Mouse (Mus musculus): ENCODE measurements at regions not wholly inside any gene's neighbourhood (a gene's known extent, or its start where the extent isn't known, plus 50 kb on each side); places are given as distances from the start of the nearest gene placed in this dataset.

DNA sequence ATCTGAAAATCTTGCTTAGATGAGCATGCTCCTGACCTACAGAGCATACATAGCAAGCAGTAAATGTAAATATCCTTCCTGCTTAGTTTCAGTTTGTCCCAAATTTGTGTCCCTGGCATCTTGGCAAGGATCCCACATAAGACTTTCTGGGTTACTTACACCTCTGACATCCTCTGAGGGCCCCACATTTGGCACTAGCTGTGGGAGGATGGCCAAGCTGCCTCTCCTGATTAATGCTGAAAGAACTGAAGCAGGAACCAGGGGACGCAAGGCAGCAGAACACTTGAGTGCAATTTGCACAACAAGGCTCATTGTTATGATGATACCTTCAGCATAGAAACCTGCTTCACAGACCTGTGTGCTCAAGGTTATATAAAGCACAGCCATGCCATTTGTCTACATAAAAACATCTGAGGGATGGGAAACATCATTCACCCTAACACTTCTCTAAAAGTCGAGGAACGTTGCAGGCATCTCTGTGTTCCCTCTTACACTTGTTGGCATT, 441.7 kb downstream of the Adam3 start:
- no peak overlapping the region for H3K4me2 ChIP-seq (replicated peaks; ENCODE audit: low read depth)
- H3K9ac ChIP-seq (ENCODE audit: low read length): no peak overlapping the region
- TF ChIP-seq EP300 (optimal IDR thresholded peaks at IDR 0.05) (no peak), CTCF (IDR thresholded peaks at IDR 0.05; ENCODE audit: low read depth) (no peak)
- WGBS: 70% methylated on average over 3 of the region's 3 CpGs
- ATAC-seq (ENCODE audit: low FRiP score, low TSS enrichment): no peak
- no peaks in the 10 kb centered on the region for H3K27me3 ChIP-seq (ENCODE audit: control insufficient read depth, insufficient read depth, low read length)
- no peaks in the 10 kb centered on the region for H3K36me3 ChIP-seq (ENCODE audit: control insufficient read depth, insufficient read depth, low read length)
- no peak for DNase-seq (ENCODE audit: low spot score)
- no peak overlapping the region for H3K27ac ChIP-seq (replicated peaks)
- H3K4me3 ChIP-seq (ENCODE audit: low read depth, low read length): no peak overlapping the region
- no peaks in the 10 kb centered on the region for H3K9me3 ChIP-seq (ENCODE audit: control insufficient read depth, low read length)
- no peaks in the 10 kb centered on the region for H3K4me1 ChIP-seq (replicated peaks; ENCODE audit: control insufficient read depth, insufficient read depth)

DNA sequence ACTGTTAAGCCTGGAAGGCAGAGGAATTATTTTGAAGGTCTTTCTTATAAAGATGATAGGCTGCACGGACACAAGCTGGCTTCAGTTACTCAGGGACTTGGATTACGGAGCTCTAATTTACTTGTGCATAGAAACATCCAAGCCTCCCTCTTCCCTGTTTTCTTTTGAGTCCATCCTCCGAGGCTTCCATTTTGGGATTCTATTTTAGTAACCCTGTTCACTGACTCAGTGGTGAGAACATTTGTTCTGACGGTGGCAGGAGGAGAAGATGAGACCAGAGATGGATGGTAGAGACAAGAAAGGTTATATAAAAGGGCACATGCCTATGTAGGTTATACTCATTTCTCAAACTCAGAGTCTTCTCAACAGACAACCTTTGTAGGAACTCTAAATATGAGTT, 445.4 kb downstream of the Adam3 start:
- WGBS: 84% methylated on average over 4 of the region's 4 CpGs
- no peak overlapping the region for H3K4me2 ChIP-seq (replicated peaks; ENCODE audit: low read depth)
- no peak overlapping the region for H3K27ac ChIP-seq (replicated peaks)
- H3K36me3 ChIP-seq (ENCODE audit: control insufficient read depth, insufficient read depth, low read length): no peaks in the 10 kb centered on the region
- TF ChIP-seq EP300 (optimal IDR thresholded peaks at IDR 0.05): no peak
- H3K27me3 ChIP-seq (ENCODE audit: control insufficient read depth, insufficient read depth, low read length): no peaks in the 10 kb centered on the region
- no peak for DNase-seq (ENCODE audit: low spot score)
- no peak overlapping the region for H3K9ac ChIP-seq (ENCODE audit: low read length)
- no peaks in the 10 kb centered on the region for H3K4me1 ChIP-seq (replicated peaks; ENCODE audit: control insufficient read depth, insufficient read depth)
- no peak for ATAC-seq (ENCODE audit: low FRiP score, low TSS enrichment)
- no peak overlapping the region for H3K4me3 ChIP-seq (ENCODE audit: low read depth, low read length)
- H3K9me3 ChIP-seq (ENCODE audit: control insufficient read depth, low read length): no peaks in the 10 kb centered on the region

DNA sequence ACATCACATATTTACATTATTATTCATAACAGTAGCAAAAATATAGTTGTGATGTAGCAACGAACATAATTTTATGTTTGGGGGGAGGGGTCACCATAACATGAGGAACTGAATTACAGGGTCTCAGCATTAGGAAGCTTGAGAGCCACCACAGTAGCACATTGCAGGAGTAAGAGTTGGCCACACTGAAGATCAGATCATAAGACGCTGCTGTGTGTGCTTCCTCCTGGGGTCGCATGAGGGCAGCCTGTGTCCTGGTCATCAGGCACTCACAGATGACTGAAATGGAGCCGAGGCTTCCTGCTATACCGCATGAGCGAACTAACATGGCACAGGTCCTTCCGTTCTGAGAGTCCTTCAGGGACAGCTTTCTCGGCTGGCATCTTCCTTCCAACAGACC, 447.3 kb downstream of the Adam3 start:
- no peak overlapping the region for H3K4me2 ChIP-seq (replicated peaks; ENCODE audit: low read depth)
- 81% methylated on average over 8 of the region's 8 CpGs for WGBS
- H3K27ac ChIP-seq (replicated peaks): no peak overlapping the region
- TF ChIP-seq CTCF (IDR thresholded peaks at IDR 0.05; ENCODE audit: low read depth) (peak; percentile 44), EP300 (optimal IDR thresholded peaks at IDR 0.05) (no peak)
- H3K27me3 ChIP-seq (ENCODE audit: control insufficient read depth, insufficient read depth, low read length): no peaks in the 10 kb centered on the region
- no peaks in the 10 kb centered on the region for H3K36me3 ChIP-seq (ENCODE audit: control insufficient read depth, insufficient read depth, low read length)
- no peaks in the 10 kb centered on the region for H3K4me1 ChIP-seq (replicated peaks; ENCODE audit: control insufficient read depth, insufficient read depth)
- ATAC-seq (ENCODE audit: low FRiP score, low TSS enrichment) (no peak), DNase-seq (ENCODE audit: low spot score) (no peak)
- no peaks in the 10 kb centered on the region for H3K9me3 ChIP-seq (ENCODE audit: control insufficient read depth, low read length)
- no peak overlapping the region for H3K4me3 ChIP-seq (ENCODE audit: low read depth, low read length)
- H3K9ac ChIP-seq (ENCODE audit: low read length): no peak overlapping the region

DNA sequence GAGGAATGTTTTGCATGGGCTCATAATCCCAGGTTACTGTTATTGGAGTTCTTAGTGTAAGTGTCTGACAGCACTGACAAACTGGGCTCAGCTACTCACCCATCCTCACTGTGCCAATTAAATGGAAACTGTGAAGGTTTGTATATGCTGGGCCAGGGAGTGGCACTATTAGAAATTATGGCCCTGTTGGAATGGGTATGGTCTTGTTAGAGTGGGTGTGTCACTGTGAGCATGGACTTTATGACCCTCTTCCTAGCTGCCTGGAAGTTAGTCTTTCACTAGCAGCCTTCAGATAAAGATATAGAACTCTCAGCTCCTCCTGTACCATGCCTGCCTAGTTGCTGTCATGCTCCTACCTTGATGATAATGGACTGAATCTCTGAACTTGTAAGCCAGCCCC, 464.3 kb downstream of the Adam3 start:
- ATAC-seq (ENCODE audit: low FRiP score, low TSS enrichment) (no peak), DNase-seq (ENCODE audit: low spot score) (no peak)
- Histone ChIP-seq H3K9ac (ENCODE audit: low read length) (no peak overlapping the region), H3K4me2 (replicated peaks; ENCODE audit: low read depth) (no peak overlapping the region), H3K4me1 (replicated peaks; ENCODE audit: control insufficient read depth, insufficient read depth) (no peaks in the 10 kb centered on the region), H3K27me3 (ENCODE audit: control insufficient read depth, insufficient read depth, low read length) (no peaks in the 10 kb centered on the region), H3K27ac (replicated peaks) (no peak overlapping the region), H3K4me3 (ENCODE audit: low read depth, low read length) (no peak overlapping the region), H3K9me3 (ENCODE audit: control insufficient read depth, low read length) (no peaks in the 10 kb centered on the region), H3K36me3 (ENCODE audit: control insufficient read depth, insufficient read depth, low read length) (no peaks in the 10 kb centered on the region)
- TF ChIP-seq EP300 (optimal IDR thresholded peaks at IDR 0.05) (no peak), CTCF (IDR thresholded peaks at IDR 0.05; ENCODE audit: low read depth) (no peak)

- ATAC-seq (ENCODE audit: low FRiP score, low TSS enrichment) (no peak), DNase-seq (ENCODE audit: low spot score) (no peak)
- 76% methylated on average over 3 of the region's 3 CpGs for WGBS
Observed at GRCm38 (mm10) chr8:24258622-24259021, 467.0 kb downstream of the Adam3 start.

DNA sequence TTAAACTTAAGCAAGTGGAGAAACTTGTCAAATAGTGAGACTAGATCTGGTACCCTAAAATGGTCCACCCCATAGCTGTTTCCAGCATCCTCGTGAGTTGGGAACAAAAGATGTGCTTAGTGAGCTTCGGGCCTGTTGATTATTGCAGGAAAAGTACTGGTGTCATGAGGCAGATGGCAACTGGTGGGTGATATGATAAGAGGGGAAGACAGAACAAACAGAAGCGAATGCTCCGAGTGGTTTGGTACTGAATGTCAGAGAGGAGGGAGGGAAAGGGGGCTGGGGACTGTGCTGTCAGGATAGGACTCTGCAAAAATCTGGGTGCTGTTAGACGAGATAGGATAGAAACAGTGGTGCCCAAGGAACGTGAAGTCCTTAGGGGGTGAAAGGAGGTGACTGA, 483.4 kb downstream of the Adam3 start:
- ATAC-seq (ENCODE audit: low FRiP score, low TSS enrichment): no peak
- Histone ChIP-seq H3K4me2 (replicated peaks; ENCODE audit: low read depth) (no peak overlapping the region), H3K27ac (replicated peaks) (no peak overlapping the region), H3K36me3 (ENCODE audit: control insufficient read depth, insufficient read depth, low read length) (no peaks in the 10 kb centered on the region), H3K9me3 (ENCODE audit: control insufficient read depth, low read length) (no peaks in the 10 kb centered on the region), H3K4me1 (replicated peaks; ENCODE audit: control insufficient read depth, insufficient read depth) (no peaks in the 10 kb centered on the region), H3K27me3 (ENCODE audit: control insufficient read depth, insufficient read depth, low read length) (no peaks in the 10 kb centered on the region), H3K4me3 (ENCODE audit: low read depth, low read length) (no peak overlapping the region), H3K9ac (ENCODE audit: low read length) (no peak overlapping the region)
- no peak for TF ChIP-seq CTCF (IDR thresholded peaks at IDR 0.05; ENCODE audit: low read depth)
- TF ChIP-seq EP300 (optimal IDR thresholded peaks at IDR 0.05): no peak
- DNase-seq (ENCODE audit: low spot score): no peak
- WGBS: 76% methylated on average over 6 of the region's 6 CpGs

More at GRCm38 (mm10) chr8:24258622-24259021, 467.0 kb downstream of the Adam3 start:
- no peaks in the 10 kb centered on the region for H3K9me3 ChIP-seq (ENCODE audit: control insufficient read depth, low read length)
- H3K9ac ChIP-seq (ENCODE audit: low read length): no peak overlapping the region
- H3K4me3 ChIP-seq (ENCODE audit: low read depth, low read length): no peak overlapping the region
- H3K36me3 ChIP-seq (ENCODE audit: control insufficient read depth, insufficient read depth, low read length): no peaks in the 10 kb centered on the region
- H3K4me1 ChIP-seq (replicated peaks; ENCODE audit: control insufficient read depth, insufficient read depth): no peaks in the 10 kb centered on the region
- H3K27ac ChIP-seq (replicated peaks): no peak overlapping the region
- no peak overlapping the region for H3K4me2 ChIP-seq (replicated peaks; ENCODE audit: low read depth)
- TF ChIP-seq CTCF (IDR thresholded peaks at IDR 0.05; ENCODE audit: low read depth) (no peak), EP300 (optimal IDR thresholded peaks at IDR 0.05) (no peak)
- no peaks in the 10 kb centered on the region for H3K27me3 ChIP-seq (ENCODE audit: control insufficient read depth, insufficient read depth, low read length)

Data from stomach, postnatal 0 days (tissue).